Mouse (Mus musculus) C2C12 (cell line): ENCODE measurements around the gene Tada2b.

Source experiments
- CEBPB ChIP-seq: IDR thresholded peaks from one replicate; pipeline ENCODE4 v1.6.1; 2011; ENCODE audit warnings: low read depth, mild to moderate bottlenecking, control low read depth, moderate library complexity
- CTCF ChIP-seq: IDR thresholded peaks from one replicate; pipeline ENCODE4 v1.5.1; 2011; ENCODE audit not compliant: control insufficient read depth, insufficient read depth, insufficient read length
- FOSL1 ChIP-seq: IDR thresholded peaks from one replicate; pipeline ENCODE4 v1.8.0; 2011; ENCODE audit warnings: mild to moderate bottlenecking, low read length; ENCODE audit not compliant: poor library complexity, insufficient read depth, severe bottlenecking
- MAX ChIP-seq: IDR thresholded peaks from one replicate; pipeline ENCODE4 v1.6.1; 2011; ENCODE audit warnings: mild to moderate bottlenecking, control low read depth
- MYOD1 ChIP-seq: IDR thresholded peaks from one replicate; pipeline ENCODE4 v1.6.1; 2011; ENCODE audit warnings: low read depth; ENCODE audit not compliant: control insufficient read depth, insufficient read length
- MYOG ChIP-seq: IDR thresholded peaks from one replicate; pipeline ENCODE4 v1.6.1; 2011; ENCODE audit not compliant: control insufficient read depth, insufficient read length; ENCODE audit errors: extremely low read depth
- USF1 ChIP-seq: IDR thresholded peaks from one replicate; pipeline ENCODE4 v1.6.1; 2011; ENCODE audit warnings: low read depth, mild to moderate bottlenecking, control low read depth, moderate library complexity

- no peak for TF ChIP-seq CTCF
- TF ChIP-seq MAX, result no peak
- TF ChIP-seq MYOG, result no peak
- TF ChIP-seq USF1, result no peak
- TF ChIP-seq FOSL1, result no peak
- TF ChIP-seq CEBPB, result no peak
- no peak for TF ChIP-seq MYOD1
These were observed 21.1 kb upstream of the Tada2b start for GRCm38 (mm10) chr5:36505235-36505634.
